Mouse (Mus musculus) mammary gland, adult 2 months (tissue): Measurements from ENCODE around the gene Vmn1r233. TPM values are rescaled to one million over a fixed set of nuclear protein-coding genes. Genes with fewer than 3 reads are reported as not detected.

Experiments used
- polyA plus RNA-seq: library from polyadenylated mRNA; depleted of rRNA; stranded (reverse); fragments of >200 nt; gene quantifications from 2 replicates; pipeline ENCODE4 v1.2.3, GENCODE M21; 2012; ENCODE audit warnings: low replicate concordance; rRNA removed

Vmn1r233 gene
- polyA plus RNA-seq: not detected in 2 replicates

GRCm38 (mm10) chr17:20996364-20996763 lies at the start of gene Vmn1r233:
TSS of gene Vmn1r233 (minus strand) at chr17:20996464.

GRCm38 (mm10) chr17:21008382-21009331 lies 12.4 kb upstream of the Vmn1r233 start, which contains the start of gene Zfp160:
TSS of gene Zfp160 (plus strand) at chr17:21008903.

DNA sequence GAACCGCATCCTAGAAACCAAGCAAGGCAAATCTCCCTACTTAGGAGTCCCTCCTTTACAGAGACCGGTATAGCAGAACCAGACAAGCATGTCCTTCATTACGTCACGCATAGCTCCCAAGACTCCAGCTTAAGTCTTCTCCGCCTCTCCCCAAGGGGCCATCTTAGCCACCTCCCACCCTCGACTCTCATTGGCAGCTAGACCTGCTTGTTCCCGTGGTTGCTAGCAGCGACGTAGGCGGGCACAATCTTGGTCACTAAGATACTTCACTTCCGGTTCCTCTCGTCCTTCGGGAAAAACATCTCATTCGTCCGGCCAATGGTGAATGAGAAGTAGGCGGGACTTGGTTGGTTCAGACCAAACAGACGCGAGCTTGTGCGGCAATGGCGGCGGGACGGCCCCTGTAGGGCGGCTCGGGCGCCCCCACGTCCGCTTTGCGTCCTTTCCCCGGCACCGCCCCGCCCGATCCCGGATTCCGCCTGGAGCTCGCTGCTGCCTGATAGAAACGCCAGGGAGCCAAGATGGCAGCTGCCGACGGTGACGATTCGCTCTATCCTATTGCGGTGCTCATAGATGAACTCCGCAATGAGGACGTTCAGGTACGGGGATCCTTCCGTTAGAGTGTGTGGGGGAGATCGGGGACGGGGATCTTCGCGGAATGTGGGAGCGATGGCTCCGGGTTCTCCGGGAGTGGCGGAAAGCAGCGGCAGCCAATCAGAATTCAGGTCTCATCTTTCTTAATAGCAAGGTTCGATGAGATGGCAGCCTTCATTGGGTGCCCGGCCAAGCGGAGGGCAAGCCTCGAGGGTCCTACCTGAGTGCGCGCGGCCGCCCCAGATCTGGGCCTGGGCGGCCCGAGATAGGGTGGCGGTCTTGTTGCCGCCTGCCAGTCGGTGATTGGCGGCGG lies 51.0 kb downstream of the Vmn1r233 start, which contains the start of gene Ppp2r1a:
Gene Ppp2r1a, plus strand, starts transcription at position 327 of the 907 bp plus-strand sequence.

Other genes starting within 250 kb of the Vmn1r233 start
- not detected in 2 replicates for gene Vmn1r228, start 210.3 kb downstream of the Vmn1r233 start, polyA plus RNA-seq
- gene Vmn1r229, start 184.9 kb downstream of the Vmn1r233 start, polyA plus RNA-seq: not detected in 2 replicates
- not detected in 2 replicates for gene Vmn1r230, start 156.0 kb downstream of the Vmn1r233 start, polyA plus RNA-seq
- not detected in 2 replicates for gene Vmn1r231, start 91.4 kb downstream of the Vmn1r233 start, polyA plus RNA-seq
- not detected in 2 replicates for gene Vmn1r232, start 76.8 kb downstream of the Vmn1r233 start, polyA plus RNA-seq
- 148 and 218 TPM in 2 replicates for gene Ppp2r1a, start 51.2 kb downstream of the Vmn1r233 start, polyA plus RNA-seq
- 1.3 and 3.4 TPM in 2 replicates for gene Zfp160, start 12.4 kb upstream of the Vmn1r233 start, polyA plus RNA-seq
- gene Vmn1r234, start 229.6 kb upstream of the Vmn1r233 start, polyA plus RNA-seq: not detected in 2 replicates